Mouse (Mus musculus): ENCODE data around the gene Cdkn2b. TPM values are rescaled to one million over a fixed set of nuclear protein-coding genes. Genes with fewer than 3 reads are reported as not detected.

The Cdkn2b gene
- polyA plus RNA-seq, 1 experiment = not detected

DNA sequence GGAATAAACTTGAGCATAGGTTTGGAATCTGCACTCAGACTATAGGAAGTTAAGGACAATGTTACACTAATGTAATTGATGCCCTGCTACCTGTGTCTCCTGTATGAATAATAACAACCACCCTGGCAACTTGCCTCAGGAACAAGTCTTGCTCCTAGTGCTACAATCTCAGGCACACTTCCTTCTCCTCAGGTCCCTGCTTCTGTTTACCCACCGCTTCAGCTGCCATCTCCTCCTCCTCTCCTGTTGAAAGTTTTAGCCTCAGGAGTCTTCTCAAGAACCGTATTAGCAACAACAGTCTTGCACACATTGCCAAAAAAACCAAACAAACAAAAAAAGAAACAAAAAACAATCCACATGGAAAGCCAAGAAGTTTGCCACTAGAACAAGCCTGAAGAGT is 31.2 kb downstream of the Cdkn2b start:
- H3K27me3 ChIP-seq (ENCODE audit: control insufficient read depth) = peaks cover 90% of the 10 kb centered on the region
- no peak overlapping the region for H3K4me3 ChIP-seq (replicated peaks)
- no peaks in the 10 kb centered on the region for H3K36me3 ChIP-seq (ENCODE audit: control insufficient read depth)
- TF ChIP-seq GATA1 (IDR thresholded peaks at IDR 0.05; ENCODE audit: low read length) = no peak
- TF ChIP-seq TAL1 (IDR thresholded peaks at IDR 0.05; ENCODE audit: low read length) = no peak
- peaks cover 2% of the 10 kb centered on the region; the same call in 1 of the 2 replicates for H3K9me3 ChIP-seq (ENCODE audit: control insufficient read depth, low read length)
- no peaks in the 10 kb centered on the region for H3K4me1 ChIP-seq (ENCODE audit: control insufficient read depth)

DNA sequence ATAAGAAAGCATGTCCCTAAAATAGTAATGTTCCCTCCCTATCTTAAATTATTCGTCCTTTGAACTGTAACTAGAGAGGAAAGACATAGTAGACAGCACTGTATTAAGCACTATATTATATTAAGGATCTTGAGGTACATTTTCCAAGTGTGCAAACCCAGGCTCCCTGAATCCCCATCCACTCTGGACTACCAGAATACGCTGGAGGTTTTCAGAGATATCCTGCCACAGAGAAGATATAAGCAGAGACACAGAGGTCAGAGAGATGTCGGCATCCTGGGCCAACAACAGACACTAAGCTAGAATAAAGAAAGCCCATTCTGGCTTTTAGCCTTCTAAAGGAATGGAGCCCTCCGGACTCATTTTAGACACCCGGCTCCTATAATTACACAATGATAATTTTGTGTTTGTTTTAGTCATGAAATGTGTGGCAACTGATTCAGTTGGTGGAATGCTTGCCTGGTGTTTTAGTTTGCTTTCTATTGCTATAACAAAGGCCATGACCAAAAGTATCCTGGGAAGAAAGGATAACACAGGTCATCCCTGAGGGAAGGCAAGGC is 33.4 kb downstream of the Cdkn2b start:
- H3K9me3 ChIP-seq (ENCODE audit: control insufficient read depth, low read length) = peaks cover 2% of the 10 kb centered on the region; the same call in 1 of the 2 replicates
- H3K27me3 ChIP-seq (ENCODE audit: control insufficient read depth) = peaks cover 98% of the 10 kb centered on the region

DNA sequence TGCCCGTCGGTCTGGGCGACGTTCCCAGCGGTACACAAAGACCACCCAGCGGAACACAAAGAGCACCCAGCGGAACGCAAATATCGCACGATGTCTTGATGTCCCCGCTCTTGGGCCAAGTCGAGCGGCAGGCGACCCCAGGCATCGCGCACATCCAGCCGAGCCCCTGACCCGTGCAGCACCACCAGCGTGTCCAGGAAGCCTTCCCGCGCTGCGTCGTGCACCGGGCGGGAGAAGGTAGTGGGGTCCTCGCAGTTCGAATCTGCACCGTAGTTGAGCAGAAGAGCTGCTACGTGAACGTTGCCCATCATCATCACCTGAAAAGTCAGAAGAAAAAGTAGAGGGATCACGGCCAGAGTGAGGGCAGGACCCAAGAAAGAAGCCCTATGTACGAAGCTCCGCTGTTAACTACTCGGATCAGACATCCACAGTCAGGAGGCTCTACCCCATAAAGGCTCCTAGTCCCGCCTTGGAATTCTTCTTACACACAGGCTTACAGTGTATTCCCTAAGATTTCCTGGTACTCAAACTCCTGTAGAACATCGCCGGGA is 34.1 kb downstream of the Cdkn2b start:
- no peaks in the 10 kb centered on the region for H3K4me1 ChIP-seq (ENCODE audit: control insufficient read depth)
- H3K27me3 ChIP-seq (ENCODE audit: control insufficient read depth) = peaks cover 98% of the 10 kb centered on the region

More for the DNA sequence above, 33.4 kb downstream of the Cdkn2b start:
- no peak overlapping the region for H3K4me3 ChIP-seq (replicated peaks)
- no peaks in the 10 kb centered on the region for H3K4me1 ChIP-seq (ENCODE audit: control insufficient read depth)
- TF ChIP-seq TAL1 (IDR thresholded peaks at IDR 0.05; ENCODE audit: low read length) (no peak), GATA1 (IDR thresholded peaks at IDR 0.05; ENCODE audit: low read length) (no peak)
- no peaks in the 10 kb centered on the region for H3K36me3 ChIP-seq (ENCODE audit: control insufficient read depth)

DNA sequence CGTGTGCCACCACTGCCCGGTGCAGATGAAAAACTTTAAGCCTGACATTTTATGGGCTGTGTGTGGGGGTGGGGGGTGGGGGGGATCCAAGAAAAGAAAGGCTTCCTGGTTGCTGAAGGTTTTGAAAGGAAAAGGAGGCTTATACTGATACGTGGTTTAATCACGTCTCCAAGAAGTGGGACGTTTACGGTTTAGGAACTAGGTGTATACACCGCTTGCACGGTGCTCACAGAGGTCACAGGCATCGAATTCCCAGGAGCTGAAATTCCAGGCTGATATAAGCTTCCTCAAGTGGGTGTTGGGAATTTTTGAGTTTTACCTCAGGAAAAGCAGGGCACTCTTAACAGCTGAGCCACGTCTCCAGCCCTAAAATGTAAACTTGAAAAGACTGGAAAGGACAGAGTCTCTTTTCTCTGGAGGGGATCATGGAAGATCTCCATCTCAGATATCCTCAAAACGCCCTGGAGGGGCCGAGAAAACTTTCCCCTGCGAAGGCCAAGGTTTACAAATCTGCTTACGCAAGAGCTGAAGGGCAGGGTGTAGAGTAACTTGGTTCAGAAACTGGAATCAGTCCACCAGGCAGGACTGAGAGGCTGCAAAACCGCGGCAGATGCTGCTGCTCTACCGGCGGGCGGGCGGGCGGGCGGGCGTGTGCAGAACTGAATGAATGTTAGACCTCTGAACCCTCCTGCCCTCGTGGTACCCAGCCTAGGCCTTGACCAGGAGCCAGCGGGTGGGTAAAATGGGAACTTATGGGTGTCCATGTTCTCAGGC is 34.8 kb downstream of the Cdkn2b start:
- Histone ChIP-seq H3K4me1 (ENCODE audit: control insufficient read depth) (no peaks in the 10 kb centered on the region), H3K4me3 (replicated peaks) (no peak overlapping the region), H3K27me3 (ENCODE audit: control insufficient read depth) (peaks cover 94% of the 10 kb centered on the region), H3K36me3 (ENCODE audit: control insufficient read depth) (no peaks in the 10 kb centered on the region), H3K9me3 (ENCODE audit: control insufficient read depth, low read length) (peaks cover 2% of the 10 kb centered on the region; the same call in 1 of the 2 replicates)
- TF ChIP-seq GATA1 (IDR thresholded peaks at IDR 0.05; ENCODE audit: low read length) (no peak), TAL1 (IDR thresholded peaks at IDR 0.05; ENCODE audit: low read length) (no peak)

More for the DNA sequence above, 34.1 kb downstream of the Cdkn2b start:
- H3K9me3 ChIP-seq (ENCODE audit: control insufficient read depth, low read length) = peaks cover 2% of the 10 kb centered on the region; the same call in 1 of the 2 replicates
- no peak overlapping the region for H3K4me3 ChIP-seq (replicated peaks)
- TF ChIP-seq GATA1 (IDR thresholded peaks at IDR 0.05; ENCODE audit: low read length) (no peak), TAL1 (IDR thresholded peaks at IDR 0.05; ENCODE audit: low read length) (no peak)
- no peaks in the 10 kb centered on the region for H3K36me3 ChIP-seq (ENCODE audit: control insufficient read depth)

DNA sequence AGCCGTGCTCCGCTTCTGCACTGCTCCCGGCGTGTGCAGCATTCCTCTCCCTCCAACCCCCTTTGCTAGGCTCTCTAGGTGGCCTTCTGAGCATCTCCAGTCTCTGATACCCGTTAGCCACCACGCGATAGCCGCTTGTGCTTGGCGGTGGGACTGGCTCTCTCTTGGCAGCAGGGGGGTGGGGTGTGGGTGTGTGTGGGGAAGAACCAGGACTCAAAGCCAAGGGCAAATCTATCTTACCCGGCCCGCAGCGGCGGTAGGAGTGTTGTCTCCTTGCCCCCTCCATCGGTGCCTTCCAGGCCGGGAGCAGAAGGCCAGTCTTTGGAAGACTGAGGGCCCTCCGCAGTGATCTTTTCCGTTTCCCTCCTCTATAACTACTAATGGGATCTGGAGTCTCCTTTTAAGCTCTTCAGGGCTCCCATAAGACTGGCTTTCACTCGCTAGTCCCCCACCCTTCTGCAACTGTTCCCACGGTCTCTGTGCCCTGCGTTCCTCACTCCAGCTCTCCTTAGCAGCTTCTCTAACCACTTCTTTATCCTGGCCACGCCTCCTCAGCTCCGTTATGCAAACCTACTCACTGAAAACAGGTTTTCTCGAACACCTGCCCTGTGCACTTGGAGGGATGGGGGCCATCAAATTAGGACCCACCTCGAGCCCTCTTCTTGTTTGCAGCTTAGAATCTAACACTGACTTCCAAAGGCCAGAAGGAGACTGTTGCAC is 35.9 kb downstream of the Cdkn2b start:
- Histone ChIP-seq H3K4me1 (ENCODE audit: control insufficient read depth) (no peaks in the 10 kb centered on the region), H3K9me3 (ENCODE audit: control insufficient read depth, low read length) (peaks cover 2% of the 10 kb centered on the region; the same call in 1 of the 2 replicates), H3K27me3 (ENCODE audit: control insufficient read depth) (peaks cover 92% of the 10 kb centered on the region), H3K36me3 (ENCODE audit: control insufficient read depth) (no peaks in the 10 kb centered on the region), H3K4me3 (replicated peaks) (no peak overlapping the region)
- TF ChIP-seq TAL1 (IDR thresholded peaks at IDR 0.05; ENCODE audit: low read length) = no peak
- no peak for TF ChIP-seq GATA1 (IDR thresholded peaks at IDR 0.05; ENCODE audit: low read length)

DNA sequence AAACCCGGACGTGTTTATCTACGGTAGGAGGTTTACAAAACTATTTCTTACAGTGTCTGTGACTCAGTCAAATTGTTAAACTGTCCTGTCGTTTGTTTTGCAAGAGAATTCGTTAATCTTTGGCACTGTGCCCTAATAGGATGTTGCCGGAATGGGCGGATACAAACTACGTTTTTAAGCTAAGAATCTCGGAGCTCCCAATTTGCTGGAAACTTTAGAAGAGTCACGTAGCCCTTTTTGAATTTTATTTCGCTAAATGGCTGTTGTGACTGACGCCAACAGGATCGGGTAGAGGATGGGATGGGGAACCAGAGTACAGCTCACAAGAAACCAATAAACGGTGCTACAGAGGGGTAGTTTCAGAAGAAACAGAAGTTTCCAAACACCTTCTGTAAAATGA is 36.8 kb downstream of the Cdkn2b start:
- no peak for TF ChIP-seq GATA1 (IDR thresholded peaks at IDR 0.05; ENCODE audit: low read length)
- no peak for TF ChIP-seq TAL1 (IDR thresholded peaks at IDR 0.05; ENCODE audit: low read length)
- Histone ChIP-seq H3K4me3 (replicated peaks) (no peak overlapping the region), H3K36me3 (ENCODE audit: control insufficient read depth) (no peaks in the 10 kb centered on the region), H3K9me3 (ENCODE audit: control insufficient read depth, low read length) (peaks cover 2% of the 10 kb centered on the region; the same call in 1 of the 2 replicates), H3K27me3 (ENCODE audit: control insufficient read depth) (peaks cover 82% of the 10 kb centered on the region), H3K4me1 (ENCODE audit: control insufficient read depth) (no peaks in the 10 kb centered on the region)

DNA sequence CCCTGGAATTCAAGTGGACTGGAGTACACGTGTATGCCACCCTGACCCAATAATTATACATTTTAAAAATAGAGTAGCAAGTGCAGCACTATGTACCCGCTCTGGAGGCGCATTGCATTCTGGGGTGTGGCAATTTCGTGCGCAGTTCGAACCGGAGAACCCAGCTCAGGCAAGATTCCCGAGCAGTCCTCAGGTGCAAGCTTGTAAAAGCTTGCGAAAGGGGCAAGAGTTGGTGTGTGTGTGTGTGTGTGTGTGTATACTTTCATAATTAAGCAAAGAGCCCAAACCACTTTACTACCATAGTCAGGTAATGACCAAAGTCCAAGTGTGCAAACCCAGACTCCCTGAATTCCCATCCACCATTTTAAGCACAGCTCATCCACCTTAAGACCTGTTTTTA is 37.3 kb downstream of the Cdkn2b start:
- H3K27me3 ChIP-seq (ENCODE audit: control insufficient read depth) = peaks cover 78% of the 10 kb centered on the region
- no peak for TF ChIP-seq TAL1 (IDR thresholded peaks at IDR 0.05; ENCODE audit: low read length)
- TF ChIP-seq GATA1 (IDR thresholded peaks at IDR 0.05; ENCODE audit: low read length) = no peak
- no peaks in the 10 kb centered on the region for H3K36me3 ChIP-seq (ENCODE audit: control insufficient read depth)
- no peaks in the 10 kb centered on the region for H3K4me1 ChIP-seq (ENCODE audit: control insufficient read depth)
- no peak overlapping the region for H3K4me3 ChIP-seq (replicated peaks)
- peaks cover 2% of the 10 kb centered on the region; the same call in 1 of the 2 replicates for H3K9me3 ChIP-seq (ENCODE audit: control insufficient read depth, low read length)

DNA sequence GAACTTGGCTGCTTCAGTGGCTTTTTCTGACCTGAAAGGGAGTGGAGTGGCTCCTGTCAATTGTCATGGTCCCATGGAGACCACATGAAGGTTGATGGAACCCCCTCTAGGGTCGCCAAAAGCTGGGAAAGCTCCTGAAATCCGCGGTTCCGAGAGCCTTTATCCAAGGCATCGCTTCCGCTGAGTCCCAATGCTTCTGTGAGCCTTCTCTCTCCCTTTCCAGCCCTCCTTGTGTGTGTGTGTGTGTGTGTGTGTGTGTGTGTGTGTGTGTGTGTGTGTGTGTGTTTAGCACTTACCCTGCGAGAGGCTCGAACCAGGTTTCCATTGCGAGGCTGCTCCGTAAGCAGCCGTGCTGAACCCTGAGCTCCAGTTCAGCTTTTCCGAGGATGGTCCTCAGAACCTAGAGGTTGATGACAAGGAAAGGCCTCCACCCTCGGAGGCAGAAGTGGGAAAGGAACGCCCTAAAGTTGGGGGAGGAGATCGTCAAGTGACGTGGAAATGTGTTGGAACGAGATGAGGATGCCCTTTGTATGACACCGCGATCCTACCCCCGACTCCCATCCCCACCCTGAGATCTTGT is 37.8 kb downstream of the Cdkn2b start:
- Histone ChIP-seq H3K4me3 (replicated peaks) (no peak overlapping the region), H3K36me3 (ENCODE audit: control insufficient read depth) (no peaks in the 10 kb centered on the region), H3K9me3 (ENCODE audit: control insufficient read depth, low read length) (peaks cover 2% of the 10 kb centered on the region; the same call in 1 of the 2 replicates), H3K4me1 (ENCODE audit: control insufficient read depth) (no peaks in the 10 kb centered on the region), H3K27me3 (ENCODE audit: control insufficient read depth) (peaks cover 73% of the 10 kb centered on the region)
- TF ChIP-seq GATA1 (IDR thresholded peaks at IDR 0.05; ENCODE audit: low read length) (no peak), TAL1 (IDR thresholded peaks at IDR 0.05; ENCODE audit: low read length) (no peak)
